Mouse (Mus musculus): ENCODE data around the gene Pacsin2. TPM values are rescaled to one million over a fixed set of nuclear protein-coding genes. Genes with fewer than 3 reads are reported as not detected.
A peak's percentile ranks its signal among the peaks of the same experiment; 100 is the strongest.

Gene Pacsin2
- polyA plus RNA-seq, 1 experiment from 2014 or later, result 29.5 TPM

GRCm38 (mm10) chr15:83425794-83426193 lies 38.6 kb downstream of the Pacsin2 start:
- peaks cover 9% of the 10 kb centered on the region for H3K4me1 ChIP-seq (replicated peaks)
- ATAC-seq (ENCODE audit: low FRiP score), result no peak
- WGBS, result 23% methylated on average over 5 of the region's 5 CpGs
- H3K9ac ChIP-seq, result peak overlapping the region; percentile 55; the same call in 1 of the 2 replicates
- no peaks in the 10 kb centered on the region for H3K9me3 ChIP-seq
- H3K27ac ChIP-seq, result peak overlapping the region; percentile 35
- no peaks in the 10 kb centered on the region for H3K27me3 ChIP-seq
- no peak overlapping the region for H3K4me3 ChIP-seq
- no peak overlapping the region for H3K4me2 ChIP-seq
- no peaks in the 10 kb centered on the region for H3K36me3 ChIP-seq

DNA sequence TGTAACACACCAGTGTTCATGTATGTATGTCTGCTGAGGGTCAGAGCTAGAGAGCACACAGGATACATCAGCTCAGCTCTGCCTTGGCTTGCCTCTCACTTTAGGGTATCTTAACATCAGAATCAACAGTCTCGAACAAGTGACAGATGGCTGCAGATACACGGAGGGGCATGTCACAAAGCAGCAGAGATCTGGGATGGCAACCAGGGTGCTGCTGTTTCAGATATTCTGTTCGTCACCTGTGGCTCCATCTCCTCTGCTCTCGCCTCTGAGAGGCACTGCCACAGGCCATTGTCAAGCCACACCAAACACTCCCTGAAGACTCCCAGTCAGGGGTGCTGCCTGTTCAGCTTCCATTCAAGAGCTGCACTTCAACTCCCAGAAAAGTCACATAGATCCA lies 39.1 kb downstream of the Pacsin2 start:
- Histone ChIP-seq H3K27ac (no peak overlapping the region), H3K27me3 (no peaks in the 10 kb centered on the region), H3K4me1 (replicated peaks) (peaks cover 9% of the 10 kb centered on the region), H3K9me3 (no peaks in the 10 kb centered on the region), H3K4me3 (no peak overlapping the region), H3K9ac (no peak overlapping the region), H3K4me2 (no peak overlapping the region), H3K36me3 (no peaks in the 10 kb centered on the region)
- WGBS, result 73% methylated on average over 4 of the region's 4 CpGs
- no peak for ATAC-seq (ENCODE audit: low FRiP score)

- ATAC-seq (ENCODE audit: low FRiP score), result no peak
- Histone ChIP-seq H3K9me3 (no peaks in the 10 kb centered on the region), H3K36me3 (no peaks in the 10 kb centered on the region), H3K4me1 (replicated peaks) (peaks cover 9% of the 10 kb centered on the region), H3K4me3 (no peak overlapping the region), H3K27me3 (no peaks in the 10 kb centered on the region), H3K9ac (no peak overlapping the region), H3K27ac (no peak overlapping the region), H3K4me2 (no peak overlapping the region)
- 85% methylated on average over 5 of the region's 5 CpGs for WGBS
Measured at GRCm38 (mm10) chr15:83423589-83424384, 40.6 kb downstream of the Pacsin2 start.

- 93% methylated on average over 15 of the region's 15 CpGs for WGBS
- H3K4me3 ChIP-seq, result no peak overlapping the region
- no peak overlapping the region for H3K9ac ChIP-seq
- H3K27me3 ChIP-seq, result no peaks in the 10 kb centered on the region
- no peaks in the 10 kb centered on the region for H3K9me3 ChIP-seq
- ATAC-seq (ENCODE audit: low FRiP score), result no peak
- no peak overlapping the region for H3K27ac ChIP-seq
- no peak overlapping the region for H3K4me2 ChIP-seq
- peaks cover 11% of the 10 kb centered on the region for H3K4me1 ChIP-seq (replicated peaks)
- no peaks in the 10 kb centered on the region for H3K36me3 ChIP-seq
Measured at GRCm38 (mm10) chr15:83422299-83422981, 42.0 kb downstream of the Pacsin2 start.

DNA sequence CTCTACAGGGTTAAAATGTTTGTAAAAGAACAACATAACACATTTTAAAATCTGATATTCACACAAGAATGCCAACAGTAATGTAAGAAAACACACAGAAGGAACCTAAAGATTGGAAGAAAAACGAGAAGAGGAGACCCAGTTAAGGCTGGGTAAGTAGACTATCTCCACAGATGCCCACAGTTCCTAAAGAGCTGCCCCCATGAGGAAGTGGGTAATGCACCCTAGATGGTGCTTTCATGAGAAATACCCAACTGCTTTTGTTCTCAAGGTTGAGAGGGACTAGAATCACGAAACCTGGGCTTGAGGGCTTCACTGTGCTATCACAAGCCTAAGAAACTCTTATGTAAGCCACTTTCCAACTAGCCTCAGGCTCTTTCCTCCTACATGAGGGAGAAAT lies 44.8 kb downstream of the Pacsin2 start:
- Histone ChIP-seq H3K27me3 (no peaks in the 10 kb centered on the region), H3K27ac (no peak overlapping the region), H3K4me2 (no peak overlapping the region), H3K4me3 (no peak overlapping the region), H3K36me3 (no peaks in the 10 kb centered on the region), H3K4me1 (replicated peaks) (peaks cover 4% of the 10 kb centered on the region; the same call in 1 of the 2 replicates), H3K9ac (no peak overlapping the region), H3K9me3 (no peaks in the 10 kb centered on the region)
- WGBS, result 87% methylated on average over 2 of the region's 2 CpGs
- no peak for ATAC-seq (ENCODE audit: low FRiP score)

- H3K9ac ChIP-seq, result no peak overlapping the region
- H3K36me3 ChIP-seq, result no peaks in the 10 kb centered on the region
- no peak for ATAC-seq (ENCODE audit: low FRiP score)
- peaks cover 4% of the 10 kb centered on the region; the same call in 1 of the 2 replicates for H3K4me1 ChIP-seq (replicated peaks)
- no peak overlapping the region for H3K4me2 ChIP-seq
- H3K9me3 ChIP-seq, result no peaks in the 10 kb centered on the region
- no peak overlapping the region for H3K27ac ChIP-seq
- no peak overlapping the region for H3K4me3 ChIP-seq
- no peaks in the 10 kb centered on the region for H3K27me3 ChIP-seq
Measured at GRCm38 (mm10) chr15:83418685-83419084, 45.7 kb downstream of the Pacsin2 start.

DNA sequence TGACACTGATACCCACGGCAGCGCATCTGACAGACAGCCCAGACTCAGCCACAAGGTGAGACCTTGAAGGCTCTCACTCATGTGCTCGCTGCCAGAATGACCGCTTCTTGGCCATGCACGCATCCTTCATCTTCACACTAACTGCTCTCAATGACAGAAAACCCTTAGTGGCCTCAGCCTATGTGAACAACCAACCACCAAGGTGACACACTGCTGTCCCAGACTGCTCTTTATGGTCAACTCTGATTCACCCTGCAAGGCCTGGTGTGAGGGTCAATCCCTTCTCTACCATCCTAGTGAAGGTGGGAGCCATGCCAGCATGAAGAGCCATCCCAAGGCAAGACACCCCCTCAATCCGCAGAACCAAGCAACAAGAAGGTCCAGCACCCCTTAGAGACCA lies 46.5 kb downstream of the Pacsin2 start:
- H3K4me2 ChIP-seq, result no peak overlapping the region
- 94% methylated on average over 6 of the region's 6 CpGs for WGBS
- ATAC-seq (ENCODE audit: low FRiP score), result no peak
- H3K36me3 ChIP-seq, result no peaks in the 10 kb centered on the region
- no peak overlapping the region for H3K9ac ChIP-seq
- no peak overlapping the region for H3K4me3 ChIP-seq
- H3K4me1 ChIP-seq (replicated peaks), result peaks cover 4% of the 10 kb centered on the region; the same call in 1 of the 2 replicates
- no peaks in the 10 kb centered on the region for H3K27me3 ChIP-seq
- H3K27ac ChIP-seq, result no peak overlapping the region
- no peaks in the 10 kb centered on the region for H3K9me3 ChIP-seq

- Histone ChIP-seq H3K4me1 (replicated peaks) (peaks cover 4% of the 10 kb centered on the region; the same call in 1 of the 2 replicates), H3K9me3 (no peaks in the 10 kb centered on the region), H3K9ac (no peak overlapping the region), H3K36me3 (no peaks in the 10 kb centered on the region), H3K27ac (no peak overlapping the region), H3K27me3 (no peaks in the 10 kb centered on the region), H3K4me2 (no peak overlapping the region), H3K4me3 (no peak overlapping the region)
- WGBS, result 75% methylated on average over 7 of the region's 7 CpGs
- no peak for ATAC-seq (ENCODE audit: low FRiP score)
Measured at GRCm38 (mm10) chr15:83417407-83417806, 47.0 kb downstream of the Pacsin2 start.

- no peak overlapping the region for H3K9ac ChIP-seq
- H3K9me3 ChIP-seq, result no peaks in the 10 kb centered on the region
- 85% methylated on average over 6 of the region's 6 CpGs for WGBS
- H3K4me1 ChIP-seq (replicated peaks), result peaks cover 4% of the 10 kb centered on the region; the same call in 1 of the 2 replicates
- H3K36me3 ChIP-seq, result no peaks in the 10 kb centered on the region
- ATAC-seq (ENCODE audit: low FRiP score), result no peak
- H3K27me3 ChIP-seq, result no peaks in the 10 kb centered on the region
- H3K4me2 ChIP-seq, result no peak overlapping the region
- no peak overlapping the region for H3K4me3 ChIP-seq
- H3K27ac ChIP-seq, result no peak overlapping the region
Measured at GRCm38 (mm10) chr15:83415391-83415790, 49.0 kb downstream of the Pacsin2 start.

DNA sequence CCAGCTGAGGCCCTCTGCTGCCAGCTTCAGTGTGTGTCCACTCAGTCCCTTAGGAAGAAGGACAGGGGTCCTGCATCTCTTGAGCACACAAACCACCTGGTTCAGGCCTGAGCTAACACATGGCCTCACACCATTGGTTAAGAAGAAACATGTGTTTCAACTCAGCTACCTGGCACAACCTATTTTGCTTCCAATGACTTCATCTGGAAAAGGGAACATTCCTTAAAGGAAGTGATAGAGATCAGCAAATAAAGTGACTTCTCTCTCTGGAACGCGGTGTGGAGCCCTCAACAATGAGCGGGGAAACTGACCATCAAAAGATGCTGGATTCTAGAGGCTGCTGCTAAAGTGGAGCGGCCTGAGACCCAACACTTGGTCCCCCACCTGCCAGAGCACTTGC lies 52.8 kb downstream of the Pacsin2 start:
- H3K27ac ChIP-seq, result no peak overlapping the region
- no peak overlapping the region for H3K4me2 ChIP-seq
- H3K4me3 ChIP-seq, result no peak overlapping the region
- no peaks in the 10 kb centered on the region; the same call in 1 of the 2 replicates for H3K4me1 ChIP-seq (replicated peaks)
- no peaks in the 10 kb centered on the region for H3K36me3 ChIP-seq
- ATAC-seq (ENCODE audit: low FRiP score), result no peak
- H3K9ac ChIP-seq, result no peak overlapping the region
- WGBS, result 92% methylated on average over 4 of the region's 4 CpGs
- no peaks in the 10 kb centered on the region for H3K27me3 ChIP-seq
- H3K9me3 ChIP-seq, result no peaks in the 10 kb centered on the region

GRCm38 (mm10) chr15:83410735-83411134 lies 53.7 kb downstream of the Pacsin2 start:
- Histone ChIP-seq H3K4me3 (no peak overlapping the region), H3K4me2 (no peak overlapping the region), H3K27me3 (no peaks in the 10 kb centered on the region), H3K9ac (no peak overlapping the region), H3K4me1 (replicated peaks) (no peaks in the 10 kb centered on the region; the same call in 1 of the 2 replicates), H3K27ac (no peak overlapping the region), H3K36me3 (no peaks in the 10 kb centered on the region), H3K9me3 (no peaks in the 10 kb centered on the region)
- 87% methylated on average over 4 of the region's 4 CpGs for WGBS
- no peak for ATAC-seq (ENCODE audit: low FRiP score)

- Histone ChIP-seq H3K4me3 (no peak overlapping the region), H3K4me1 (replicated peaks) (no peaks in the 10 kb centered on the region; the same call in 1 of the 2 replicates), H3K4me2 (no peak overlapping the region), H3K36me3 (no peaks in the 10 kb centered on the region), H3K9me3 (no peaks in the 10 kb centered on the region), H3K27ac (no peak overlapping the region), H3K9ac (no peak overlapping the region), H3K27me3 (no peaks in the 10 kb centered on the region)
- WGBS, result 83% methylated on average over 6 of the region's 6 CpGs
- ATAC-seq (ENCODE audit: low FRiP score), result no peak
Measured at GRCm38 (mm10) chr15:83410270-83410669, 54.1 kb downstream of the Pacsin2 start.
